Mouse (Mus musculus) frontal cortex, postnatal 25 days (tissue): ENCODE data around the gene Nt5dc1.
"Not testable (repeated sequence)": the region's sequence is repeated elsewhere in the genome, so short reads cannot be mapped to it uniquely, and the experiment has no call there.

Experiments
- DNase-seq, 2 experiments: peaks; one replicate each; pipeline ENCODE4 v3.0.0; 2022; ENCODE audit warnings: low spot score in 2 of 2

Nt5dc1 gene

GRCm38 (mm10) chr10:34418204-34418756 lies at the start of gene Nt5dc1:
Gene Nt5dc1, minus strand, starts transcription at chr10:34418552.
- peak; percentile 71 to 84 for DNase-seq

- no peak for DNase-seq
Observed at GRCm38 (mm10) chr10:34464321-34464720, 46.0 kb upstream of the Nt5dc1 start.

GRCm38 (mm10) chr10:34461451-34461850 lies 43.1 kb upstream of the Nt5dc1 start:
- DNase-seq: no peak

GRCm38 (mm10) chr10:34449469-34449868 lies 31.1 kb upstream of the Nt5dc1 start:
- no peak for DNase-seq

- not testable (repeated sequence) for DNase-seq
Observed at GRCm38 (mm10) chr10:34434191-34434590, 15.8 kb upstream of the Nt5dc1 start.

- DNase-seq: no peak
Observed at GRCm38 (mm10) chr10:34431783-34432182, 13.4 kb upstream of the Nt5dc1 start.

- not testable (repeated sequence) for DNase-seq
Observed at GRCm38 (mm10) chr10:34418794-34419193, 442 bp upstream of the Nt5dc1 start.

- DNase-seq: no peak
Observed at GRCm38 (mm10) chr10:34399267-34399666, 19.1 kb downstream of the Nt5dc1 start.

GRCm38 (mm10) chr10:34396959-34397358 lies 21.4 kb downstream of the Nt5dc1 start:
- no peak for DNase-seq

- no peak for DNase-seq
Observed at GRCm38 (mm10) chr10:34389681-34390080, 28.7 kb downstream of the Nt5dc1 start, which contains the start of gene Col10a1. Gene Col10a1, plus strand, starts transcription at chr10:34389981.

GRCm38 (mm10) chr10:34385636-34386035 lies 32.7 kb downstream of the Nt5dc1 start:
- no peak for DNase-seq

GRCm38 (mm10) chr10:34373332-34373731 lies 45.0 kb downstream of the Nt5dc1 start:
- no peak for DNase-seq

- no peak for DNase-seq
Observed at GRCm38 (mm10) chr10:34368138-34368537, 50.2 kb downstream of the Nt5dc1 start.

- no peak for DNase-seq
Observed at GRCm38 (mm10) chr10:34363756-34364155, 54.6 kb downstream of the Nt5dc1 start.

GRCm38 (mm10) chr10:34358263-34358662 lies 60.1 kb downstream of the Nt5dc1 start:
- DNase-seq: no peak

GRCm38 (mm10) chr10:34352166-34352565 lies 66.2 kb downstream of the Nt5dc1 start:
- no peak for DNase-seq

- no peak for DNase-seq
Observed at GRCm38 (mm10) chr10:34341886-34342285, 76.5 kb downstream of the Nt5dc1 start.

- no peak for DNase-seq
Observed at GRCm38 (mm10) chr10:34341014-34341413, 77.3 kb downstream of the Nt5dc1 start.

GRCm38 (mm10) chr10:34328310-34328709 lies 90.0 kb downstream of the Nt5dc1 start:
- peak; percentile 9 to 31 for DNase-seq

GRCm38 (mm10) chr10:34327144-34327543 lies 91.2 kb downstream of the Nt5dc1 start:
- DNase-seq: no peak

- no peak for DNase-seq
Observed at GRCm38 (mm10) chr10:34326701-34327100, 91.7 kb downstream of the Nt5dc1 start.

GRCm38 (mm10) chr10:34320809-34321208 lies 97.5 kb downstream of the Nt5dc1 start:
- no peak for DNase-seq

- DNase-seq: no peak
Observed at GRCm38 (mm10) chr10:34317217-34317606, 101.1 kb downstream of the Nt5dc1 start.

GRCm38 (mm10) chr10:34316571-34317216 lies 101.7 kb downstream of the Nt5dc1 start:
- peak; percentile 29 to 56 for DNase-seq
